8 mouse cellular contexts compared by ENCODE assay signal in the genomic region with DNA sequence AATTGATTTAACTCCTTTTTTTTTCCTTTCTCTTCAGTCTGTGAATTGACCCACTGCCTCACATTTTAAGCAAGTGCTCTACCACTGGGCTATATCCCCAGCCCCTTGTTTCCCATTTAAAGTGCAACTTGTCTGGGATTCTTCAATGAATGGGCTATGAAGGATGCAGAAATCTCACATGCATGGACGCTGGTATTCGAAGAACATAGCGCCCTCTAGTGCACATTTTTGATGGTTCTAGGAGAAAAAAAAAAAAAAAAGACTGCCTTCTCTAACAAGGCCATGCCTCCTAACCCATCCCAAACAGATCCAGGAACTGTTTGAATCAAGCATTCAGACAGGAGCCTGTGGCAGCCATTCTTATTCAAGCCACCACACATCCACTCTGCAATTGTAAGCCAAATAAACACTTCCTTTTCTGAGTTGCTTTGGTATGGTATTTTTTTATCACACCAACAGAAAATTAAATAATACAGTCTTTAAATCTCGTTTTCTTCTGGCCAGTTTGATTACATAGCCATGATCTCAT. TPM values are rescaled to one million over a fixed set of nuclear protein-coding genes. Genes with fewer than 3 reads are reported as not detected.
DNase-seq lines count a peak whose midpoint lies in the region; ATAC-seq and TF ChIP-seq lines count a peak whose summit lies in the region.

No protein-coding gene starts in this region.

- H3K9ac ChIP-seq in hindbrain, embryonic 14.5 days: no peak overlapping the region

- ATAC-seq in CD4-positive, CD25-positive, alpha-beta regulatory T cell, adult 4 months: no peak
- ATAC-seq in hindbrain, embryonic 14.5 days (ENCODE audit: low FRiP score): no peak

- intact Hi-C loops in left cerebral cortex, adult 2 months (cut with DNase I): loop anchor here (2.0 to 5.0 kb wide), 3 partner anchors 60 to 466 kb away; no protein-coding TSS in a partner anchor
- intact Hi-C loops in left cerebral cortex, postnatal 36 days (cut with DNase I): loop anchor here (5.0 kb wide), 1 partner anchor 61 kb away; no protein-coding TSS in a partner anchor

- no peaks in the 10 kb centered on the region for H3K4me1 ChIP-seq in hindbrain, embryonic 14.5 days (replicated peaks; ENCODE audit: control insufficient read depth, insufficient read depth, low read length)

- H3K9me3 ChIP-seq in hindbrain, embryonic 14.5 days (ENCODE audit: control insufficient read depth, low read length): no peaks in the 10 kb centered on the region

- 22% methylated on average over 4 of the region's 4 CpGs for WGBS in hindbrain, embryonic 14.5 days

- peak; percentile 84 for DNase-seq in CD4-positive, CD25-positive, alpha-beta regulatory T cell, adult 2 months (ENCODE audit: low read depth, low spot score)
- no peak for DNase-seq in left cerebral cortex, adult 2 months (ENCODE audit: extremely low spot score in 1 of 2, low spot score in 2 of 2)
- DNase-seq in left cerebral cortex, postnatal 36 days (ENCODE audit: low spot score in 2 of 2): no peak
- DNase-seq in brain, adult 2 months (ENCODE audit: low read depth, low spot score): peak; percentile 90
- peak; percentile 85 for DNase-seq in hindbrain, embryonic 14.5 days (ENCODE audit: low spot score)
- DNase-seq in naive thymus-derived CD4-positive, alpha-beta T cell, adult 2 months (ENCODE audit: low read depth): peak; percentile 86
- no peak for DNase-seq in urinary bladder, postnatal 36 days (ENCODE audit: low spot score in 2 of 2)

- H3K4me2 ChIP-seq in hindbrain, embryonic 14.5 days (replicated peaks): no peak overlapping the region

- H3K27me3 ChIP-seq in hindbrain, embryonic 14.5 days (ENCODE audit: control insufficient read depth, insufficient read depth, low read length): no peaks in the 10 kb centered on the region

- no peak overlapping the region for H3K27ac ChIP-seq in left cerebral cortex, adult 2 months
- H3K27ac ChIP-seq in hindbrain, embryonic 14.5 days: no peak overlapping the region

- peak; percentile 68 for TF ChIP-seq CTCF in left cerebral cortex, adult 2 months (IDR thresholded peaks at IDR 0.05)

- H3K36me3 ChIP-seq in hindbrain, embryonic 14.5 days (replicated peaks; ENCODE audit: control insufficient read depth, insufficient read depth): no peaks in the 10 kb centered on the region

- no peak overlapping the region for H3K4me3 ChIP-seq in left cerebral cortex, adult 2 months
- H3K4me3 ChIP-seq in hindbrain, embryonic 14.5 days (replicated peaks; ENCODE audit: low read length): no peak overlapping the region

RNA-seq across cellular contexts. Expression of a gene that starts 4.2 kb away (rescaled TPM):
- 100 to 1,000 TPM; 149 to 213 TPM for polyA plus RNA-seq in CD4-positive, CD25-positive, alpha-beta regulatory T cell, adult 4 months (2017; shearing (Covaris generic))
- under 1 TPM; 0.77 to 0.81 TPM for total RNA-seq in left cerebral cortex, adult 2 months (2021)
- total RNA-seq in left cerebral cortex, postnatal 36 days (2021): under 1 TPM; 0.74 to 0.95 TPM
- 0.12 and 0.16 TPM in 2 replicates for polyA plus RNA-seq in hindbrain, embryonic 14.5 days (2014; fragmentation: Nextera tagmentation; extraction: Ambion mirVana)

RNA-seq across cellular contexts. Expression of a gene that starts 16.3 kb away (rescaled TPM):
- polyA plus RNA-seq in CD4-positive, CD25-positive, alpha-beta regulatory T cell, adult 4 months (2017; shearing (Covaris generic)): 1 to 10 TPM; 2.7 to 5.2 TPM
- total RNA-seq in left cerebral cortex, adult 2 months (2021): 10 to 100 TPM; 14.9 to 17.1 TPM
- 10 to 100 TPM; 15.9 to 18.0 TPM for total RNA-seq in left cerebral cortex, postnatal 36 days (2021)
- polyA plus RNA-seq in hindbrain, embryonic 14.5 days (2014; fragmentation: Nextera tagmentation; extraction: Ambion mirVana): 23.1 and 25.7 TPM in 2 replicates

RNA-seq across cellular contexts. Expression of a gene that starts 33.1 kb away (rescaled TPM):
- polyA plus RNA-seq in CD4-positive, CD25-positive, alpha-beta regulatory T cell, adult 4 months (2017; shearing (Covaris generic)): 100 to 1,000 TPM; 302 to 342 TPM
- under 1 TPM; 0.57 to 0.75 TPM for total RNA-seq in left cerebral cortex, adult 2 months (2021)
- total RNA-seq in left cerebral cortex, postnatal 36 days (2021): under 1 TPM; 0.37 to 0.57 TPM
- 1.2 and 1.6 TPM in 2 replicates for polyA plus RNA-seq in hindbrain, embryonic 14.5 days (2014; fragmentation: Nextera tagmentation; extraction: Ambion mirVana)

RNA-seq across cellular contexts. Expression of a gene that starts 41.0 kb away (rescaled TPM):
- 10 to 100 TPM in 1 of 2 experiments, 1 to 10 TPM in 1; 5.8 to 10.0 TPM for polyA plus RNA-seq in CD4-positive, CD25-positive, alpha-beta regulatory T cell, adult 4 months (2017; shearing (Covaris generic))
- total RNA-seq in left cerebral cortex, adult 2 months (2021): 1 to 10 TPM; 6.3 to 8.3 TPM
- 1 to 10 TPM; 6.6 to 7.6 TPM for total RNA-seq in left cerebral cortex, postnatal 36 days (2021)
- 11.8 and 13.6 TPM in 2 replicates for polyA plus RNA-seq in hindbrain, embryonic 14.5 days (2014; fragmentation: Nextera tagmentation; extraction: Ambion mirVana)

RNA-seq across cellular contexts. Expression of a gene that starts 41.5 kb away (rescaled TPM):
- 1,000 to 10,000 TPM; 1,771 to 1,850 TPM for polyA plus RNA-seq in CD4-positive, CD25-positive, alpha-beta regulatory T cell, adult 4 months (2017; shearing (Covaris generic))
- under 1 TPM in 1 of 2 experiments, not detected in 1; 0.33 TPM for total RNA-seq in left cerebral cortex, adult 2 months (2021)
- total RNA-seq in left cerebral cortex, postnatal 36 days (2021): under 1 TPM in 1 of 2 experiments, not detected in 1; 0.54 TPM
- 1.5 and 1.9 TPM in 2 replicates for polyA plus RNA-seq in hindbrain, embryonic 14.5 days (2014; fragmentation: Nextera tagmentation; extraction: Ambion mirVana)

Comparison
In these comparisons a context has a peak if more than half of its experiments do, and no peak if none do; other contexts are left out.
1. DNase-seq: peak in CD4-positive, CD25-positive, alpha-beta regulatory T cell, adult 2 months (single experiment), brain, adult 2 months (single experiment), hindbrain, embryonic 14.5 days (single experiment) and naive thymus-derived CD4-positive, alpha-beta T cell, adult 2 months (single experiment); none in left cerebral cortex, adult 2 months (0 of 2), left cerebral cortex, postnatal 36 days (0 of 2) and urinary bladder, postnatal 36 days (0 of 2).